Mouse (Mus musculus): ENCODE data around the gene Prkn. TPM values are rescaled to one million over a fixed set of nuclear protein-coding genes. Genes with fewer than 3 reads are reported as not detected.

Gene Prkn
- polyA plus RNA-seq, 1 experiment, result 1.00 TPM

DNA sequence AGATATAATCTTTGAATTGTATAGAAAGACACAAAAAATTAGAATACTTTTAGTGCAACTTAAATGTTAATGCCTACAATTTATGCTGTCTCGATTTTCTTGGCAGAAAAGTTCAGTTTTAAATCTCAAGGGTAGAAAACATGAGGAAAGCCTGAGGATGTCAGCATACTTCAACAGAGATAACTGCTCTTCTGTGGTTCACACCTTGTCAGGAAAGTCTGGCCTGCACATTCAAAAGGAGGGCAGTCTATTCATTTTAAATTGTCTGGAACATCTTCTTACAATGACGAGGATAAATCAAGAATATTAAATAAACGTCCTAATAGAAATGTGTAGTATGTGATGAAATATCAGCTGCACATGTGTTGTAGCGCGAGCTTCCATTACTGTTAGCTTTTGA, 38.8 kb downstream of the Prkn start:
- no peaks in the 10 kb centered on the region for H3K9me3 ChIP-seq
- no peak overlapping the region for H3K4me3 ChIP-seq (replicated peaks)
- no peaks in the 10 kb centered on the region for H3K27me3 ChIP-seq (replicated peaks)
- H3K4me1 ChIP-seq, result peaks cover 11% of the 10 kb centered on the region
- H3K36me3 ChIP-seq (replicated peaks; ENCODE audit: low read length), result no peaks in the 10 kb centered on the region
- no peak for TF ChIP-seq GATA1 (IDR thresholded peaks at IDR 0.05; ENCODE audit: borderline replicate concordance, low read length)
- TF ChIP-seq FLI1 (IDR thresholded peaks at IDR 0.05; ENCODE audit: low read length), result no peak

DNA sequence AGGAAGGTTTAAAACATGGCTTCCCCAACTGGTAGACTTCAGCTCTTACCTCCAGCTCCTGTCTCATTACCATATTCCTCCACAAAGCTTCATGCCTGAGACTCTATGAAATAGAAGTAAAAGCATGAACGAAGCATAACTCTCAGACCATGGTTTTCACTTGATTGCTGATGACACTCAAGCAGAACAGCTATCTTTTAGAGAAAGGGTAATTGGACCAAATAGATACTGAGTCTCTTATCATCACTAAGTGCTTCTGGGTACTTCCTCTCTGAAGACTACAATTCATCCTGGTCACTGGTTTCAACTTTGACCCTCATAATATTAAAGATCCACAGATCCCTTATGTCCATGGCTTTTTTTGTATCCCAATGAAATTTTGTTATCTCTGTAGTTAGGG, 42.1 kb downstream of the Prkn start:
- Histone ChIP-seq H3K4me1 (no peaks in the 10 kb centered on the region), H3K9me3 (no peaks in the 10 kb centered on the region)

GRCm38 (mm10) chr17:10887924-10888323, 47.7 kb downstream of the Prkn start:
- H3K36me3 ChIP-seq (replicated peaks; ENCODE audit: low read length), result no peaks in the 10 kb centered on the region
- H3K4me3 ChIP-seq (replicated peaks), result no peak overlapping the region
- TF ChIP-seq FLI1 (IDR thresholded peaks at IDR 0.05; ENCODE audit: low read length) (no peak), GATA1 (IDR thresholded peaks at IDR 0.05; ENCODE audit: borderline replicate concordance, low read length) (no peak)
- H3K4me1 ChIP-seq, result no peaks in the 10 kb centered on the region
- H3K27me3 ChIP-seq (replicated peaks), result no peaks in the 10 kb centered on the region
- no peaks in the 10 kb centered on the region for H3K9me3 ChIP-seq

More for the DNA sequence above, 42.1 kb downstream of the Prkn start:
- no peaks in the 10 kb centered on the region for H3K27me3 ChIP-seq (replicated peaks)
- no peak overlapping the region for H3K4me3 ChIP-seq (replicated peaks)
- H3K36me3 ChIP-seq (replicated peaks; ENCODE audit: low read length), result no peaks in the 10 kb centered on the region
- TF ChIP-seq FLI1 (IDR thresholded peaks at IDR 0.05; ENCODE audit: low read length) (no peak), GATA1 (IDR thresholded peaks at IDR 0.05; ENCODE audit: borderline replicate concordance, low read length) (no peak)

- H3K4me1 ChIP-seq, result 0 out of 2 replicates have a peak, but pooled peaks cover 4% of the 10 kb centered on the region
- H3K4me3 ChIP-seq (replicated peaks), result no peak overlapping the region
- TF ChIP-seq FLI1 (IDR thresholded peaks at IDR 0.05; ENCODE audit: low read length) (no peak), GATA1 (IDR thresholded peaks at IDR 0.05; ENCODE audit: borderline replicate concordance, low read length) (no peak)
- no peaks in the 10 kb centered on the region for H3K36me3 ChIP-seq (replicated peaks; ENCODE audit: low read length)
- no peaks in the 10 kb centered on the region for H3K9me3 ChIP-seq
- H3K27me3 ChIP-seq (replicated peaks), result no peaks in the 10 kb centered on the region
Observed at GRCm38 (mm10) chr17:10901686-10902228, 61.6 kb downstream of the Prkn start.

DNA sequence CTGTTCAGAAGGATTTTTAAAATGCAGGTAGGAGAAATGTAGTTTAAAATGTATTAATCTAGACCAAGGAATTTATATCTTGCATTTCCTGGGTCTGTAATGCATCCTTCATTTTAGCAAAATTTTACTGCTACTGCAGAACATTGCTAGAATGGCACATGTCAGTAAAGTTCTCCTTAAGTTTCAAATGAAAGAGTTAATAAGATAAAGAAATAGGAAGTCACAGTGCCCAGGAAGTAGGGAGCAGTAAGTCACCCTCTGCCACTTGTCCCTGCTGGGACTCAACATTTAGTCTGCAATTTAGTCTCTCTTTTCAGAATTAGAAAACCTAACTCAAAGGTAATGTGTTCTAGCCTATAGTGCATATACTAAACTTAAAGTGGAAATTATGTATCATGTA, 96.5 kb downstream of the Prkn start:
- no peak overlapping the region for H3K4me3 ChIP-seq (replicated peaks)
- H3K36me3 ChIP-seq (replicated peaks; ENCODE audit: low read length), result no peaks in the 10 kb centered on the region
- no peaks in the 10 kb centered on the region for H3K27me3 ChIP-seq (replicated peaks)
- H3K9me3 ChIP-seq, result no peaks in the 10 kb centered on the region
- TF ChIP-seq GATA1 (IDR thresholded peaks at IDR 0.05; ENCODE audit: borderline replicate concordance, low read length), result no peak
- TF ChIP-seq FLI1 (IDR thresholded peaks at IDR 0.05; ENCODE audit: low read length), result no peak
- H3K4me1 ChIP-seq, result no peaks in the 10 kb centered on the region

DNA sequence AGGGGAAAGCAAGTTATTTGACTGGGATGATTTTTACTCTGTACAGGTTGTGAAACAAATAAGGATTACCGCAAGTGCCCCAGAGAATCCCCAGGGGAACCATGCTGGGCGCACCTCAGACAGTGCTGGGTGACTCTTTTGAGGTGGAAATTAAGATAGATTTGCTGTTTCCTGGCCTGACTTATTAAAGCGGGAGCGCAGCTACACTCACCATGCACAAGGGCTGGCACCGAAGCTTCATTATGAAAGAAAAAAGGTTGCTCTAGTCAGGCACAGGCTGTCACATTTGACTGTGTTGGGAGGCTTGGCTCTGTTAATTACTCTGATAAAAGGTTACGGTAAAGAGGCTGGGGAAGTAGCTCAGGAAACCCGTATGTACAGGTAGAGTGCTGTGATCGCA, 97.7 kb downstream of the Prkn start:
- H3K27me3 ChIP-seq (replicated peaks), result no peaks in the 10 kb centered on the region
- no peaks in the 10 kb centered on the region for H3K9me3 ChIP-seq
- no peak for TF ChIP-seq FLI1 (IDR thresholded peaks at IDR 0.05; ENCODE audit: low read length)
- TF ChIP-seq GATA1 (IDR thresholded peaks at IDR 0.05; ENCODE audit: borderline replicate concordance, low read length), result no peak
- H3K4me1 ChIP-seq, result no peaks in the 10 kb centered on the region
- H3K4me3 ChIP-seq (replicated peaks), result no peak overlapping the region
- no peaks in the 10 kb centered on the region for H3K36me3 ChIP-seq (replicated peaks; ENCODE audit: low read length)

DNA sequence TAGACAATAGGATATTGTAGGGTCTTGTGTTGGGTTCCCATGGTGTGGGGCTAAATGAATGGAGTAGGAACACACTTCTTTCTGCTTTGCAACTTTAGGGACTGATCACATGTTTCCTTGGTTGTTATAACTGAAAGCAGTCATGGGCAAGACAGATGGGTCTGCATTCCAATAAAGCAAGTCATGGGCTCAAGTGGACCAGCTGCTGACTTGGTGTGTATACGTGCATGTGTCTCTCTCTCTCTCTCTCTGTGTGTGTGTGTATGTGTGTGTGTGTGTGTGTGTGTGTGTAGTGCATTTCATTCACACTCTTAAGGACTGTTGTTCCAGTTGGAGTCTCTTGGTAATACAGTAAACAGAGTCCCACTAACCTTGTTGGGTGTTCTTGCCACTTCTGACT, 98.6 kb downstream of the Prkn start:
- H3K4me1 ChIP-seq, result no peaks in the 10 kb centered on the region
- H3K9me3 ChIP-seq, result peaks cover 6% of the 10 kb centered on the region; the same call in 1 of the 2 replicates
- H3K27me3 ChIP-seq (replicated peaks), result no peaks in the 10 kb centered on the region
- H3K4me3 ChIP-seq (replicated peaks), result no peak overlapping the region
- no peak for TF ChIP-seq GATA1 (IDR thresholded peaks at IDR 0.05; ENCODE audit: borderline replicate concordance, low read length)
- no peak for TF ChIP-seq FLI1 (IDR thresholded peaks at IDR 0.05; ENCODE audit: low read length)
- no peaks in the 10 kb centered on the region for H3K36me3 ChIP-seq (replicated peaks; ENCODE audit: low read length)

DNA sequence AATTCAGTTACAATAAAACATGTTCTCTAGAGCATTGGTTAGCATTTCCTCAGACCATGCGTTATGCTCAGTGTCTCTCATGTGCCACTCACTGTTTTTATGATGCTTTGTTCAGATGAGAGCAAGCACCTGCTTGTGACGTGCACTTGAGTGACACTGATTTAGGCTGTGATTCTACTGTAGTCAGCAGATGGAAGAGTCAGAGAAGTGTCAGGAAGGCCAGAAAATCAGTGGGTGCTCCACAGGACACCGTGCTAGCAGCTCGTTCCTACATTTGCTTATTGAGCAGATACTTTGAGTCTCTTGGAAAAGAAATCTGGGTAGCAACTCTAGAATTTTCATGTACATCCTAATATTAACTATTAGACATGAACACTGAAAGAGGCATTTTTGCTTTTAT, 106.4 kb downstream of the Prkn start:
- no peak overlapping the region for H3K4me3 ChIP-seq (replicated peaks)
- H3K9me3 ChIP-seq, result peaks cover 13% of the 10 kb centered on the region; the same call in 1 of the 2 replicates
- TF ChIP-seq GATA1 (IDR thresholded peaks at IDR 0.05; ENCODE audit: borderline replicate concordance, low read length) (no peak), FLI1 (IDR thresholded peaks at IDR 0.05; ENCODE audit: low read length) (no peak)
- no peaks in the 10 kb centered on the region for H3K36me3 ChIP-seq (replicated peaks; ENCODE audit: low read length)
- no peaks in the 10 kb centered on the region for H3K27me3 ChIP-seq (replicated peaks)
- no peaks in the 10 kb centered on the region for H3K4me1 ChIP-seq

DNA sequence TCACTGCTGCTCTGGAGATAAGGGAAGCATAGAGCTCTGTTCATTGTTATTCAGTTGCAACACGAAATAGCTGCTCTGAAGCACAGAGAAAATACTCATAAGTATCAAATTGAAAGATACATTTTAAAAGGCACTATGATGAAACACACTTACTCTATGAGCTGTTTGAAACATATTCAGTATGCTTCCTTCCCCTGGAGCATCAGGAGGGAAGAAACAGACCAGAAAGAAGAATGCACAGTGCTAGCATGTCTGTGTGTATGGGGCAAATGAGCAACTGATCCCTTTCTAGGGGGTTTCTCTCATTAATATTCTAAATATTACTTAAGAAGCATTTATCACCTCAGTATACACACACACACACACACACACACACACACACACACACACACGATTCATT, 107.4 kb downstream of the Prkn start:
- no peak overlapping the region for H3K4me3 ChIP-seq (replicated peaks)

GRCm38 (mm10) chr17:10959066-10959864, 119.1 kb downstream of the Prkn start:
- Histone ChIP-seq H3K27me3 (replicated peaks) (no peaks in the 10 kb centered on the region), H3K4me3 (replicated peaks) (no peak overlapping the region), H3K4me1 (no peaks in the 10 kb centered on the region), H3K36me3 (replicated peaks; ENCODE audit: low read length) (no peaks in the 10 kb centered on the region), H3K9me3 (no peaks in the 10 kb centered on the region)
- TF ChIP-seq GATA1 (IDR thresholded peaks at IDR 0.05; ENCODE audit: borderline replicate concordance, low read length), result no peak
- TF ChIP-seq FLI1 (IDR thresholded peaks at IDR 0.05; ENCODE audit: low read length), result no peak

More for the DNA sequence above, 107.4 kb downstream of the Prkn start:
- H3K9me3 ChIP-seq, result peaks cover 13% of the 10 kb centered on the region; the same call in 1 of the 2 replicates
- no peaks in the 10 kb centered on the region for H3K27me3 ChIP-seq (replicated peaks)
- no peaks in the 10 kb centered on the region for H3K36me3 ChIP-seq (replicated peaks; ENCODE audit: low read length)
- TF ChIP-seq GATA1 (IDR thresholded peaks at IDR 0.05; ENCODE audit: borderline replicate concordance, low read length) (no peak), FLI1 (IDR thresholded peaks at IDR 0.05; ENCODE audit: low read length) (no peak)
- no peaks in the 10 kb centered on the region for H3K4me1 ChIP-seq
